Mouse (Mus musculus): ENCODE data around the gene Sapcd2.

Gene Sapcd2

DNA sequence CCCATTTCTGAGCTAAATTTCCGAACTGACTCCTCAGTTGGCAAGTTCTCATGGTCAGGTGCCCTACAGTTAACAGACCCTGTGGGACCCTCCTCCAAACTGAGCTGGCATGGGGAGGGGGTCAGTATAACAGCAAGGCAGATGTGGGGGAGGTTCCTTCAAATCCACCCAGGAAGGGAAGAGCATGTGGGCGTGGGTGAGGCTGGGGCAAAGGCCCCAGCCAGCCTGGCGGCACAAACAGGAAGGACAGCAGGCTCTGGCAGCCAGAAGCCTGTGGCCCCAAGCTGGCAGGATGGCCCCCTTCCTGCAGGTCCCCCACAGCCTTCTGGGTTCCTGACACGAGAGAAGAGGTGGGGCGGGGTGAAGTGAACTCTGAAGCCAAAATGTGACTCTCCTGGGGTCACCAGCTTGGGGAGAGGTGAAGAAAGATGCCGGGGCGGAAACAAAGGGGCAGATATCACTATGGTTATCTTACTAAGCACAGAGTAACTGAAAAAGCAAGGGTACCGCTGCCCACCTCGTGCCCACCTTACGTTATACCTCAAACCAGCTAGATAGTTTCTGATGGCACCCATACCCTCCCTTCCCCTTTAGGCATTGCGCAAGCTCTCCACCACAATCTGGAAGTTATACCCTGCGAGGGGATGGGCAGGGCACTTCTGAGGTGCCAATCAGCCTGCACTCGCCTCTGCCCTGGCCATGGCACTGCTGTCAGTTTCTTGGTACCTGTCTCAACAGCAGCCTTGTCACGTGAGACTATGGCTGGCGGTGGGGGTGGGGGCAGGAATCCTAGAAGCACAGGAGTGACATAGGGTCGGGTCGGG lies 50.7 kb downstream of the Sapcd2 start, which contains the start of gene Fut7:
Gene Fut7, plus strand, starts transcription at position 681 of the 824 bp plus-strand sequence.
- no peak for DNase-seq (ENCODE audit: low read depth, low spot score)

DNA sequence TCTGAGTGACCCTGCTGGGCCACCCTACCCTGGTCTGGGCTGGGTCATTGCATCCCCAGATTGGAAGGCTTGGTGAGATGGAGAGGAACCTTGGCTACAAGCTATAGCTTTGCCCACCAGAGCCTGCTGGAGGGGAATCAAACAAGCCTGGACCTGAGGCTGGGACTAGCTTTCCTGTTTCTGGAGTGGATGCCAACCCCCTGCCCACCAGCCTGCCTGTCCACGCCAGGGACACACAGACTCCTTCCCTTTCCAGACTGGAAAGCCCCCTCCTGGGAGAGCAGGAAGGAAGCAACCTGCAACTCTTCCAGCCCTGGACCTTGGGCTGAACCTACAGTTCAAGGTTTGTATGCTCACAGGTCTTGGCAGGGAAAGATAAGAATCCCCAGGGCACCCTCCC lies 51.5 kb downstream of the Sapcd2 start:
- DNase-seq (ENCODE audit: low read depth, low spot score), result no peak

DNA sequence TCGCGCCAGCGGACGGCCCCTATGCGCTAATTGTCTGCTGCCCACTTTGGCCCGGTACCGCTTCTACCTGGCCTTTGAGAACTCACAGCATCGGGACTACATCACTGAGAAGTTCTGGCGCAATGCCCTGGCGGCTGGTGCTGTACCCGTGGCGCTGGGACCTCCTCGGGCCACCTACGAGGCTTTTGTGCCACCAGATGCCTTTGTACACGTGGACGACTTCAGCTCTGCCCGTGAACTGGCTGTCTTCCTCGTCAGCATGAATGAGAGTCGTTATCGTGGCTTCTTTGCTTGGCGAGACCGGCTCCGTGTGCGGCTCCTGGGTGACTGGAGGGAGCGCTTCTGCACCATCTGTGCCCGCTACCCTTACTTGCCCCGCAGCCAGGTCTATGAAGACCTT lies 53.4 kb downstream of the Sapcd2 start:
- no peak for DNase-seq (ENCODE audit: low read depth, low spot score)

DNA sequence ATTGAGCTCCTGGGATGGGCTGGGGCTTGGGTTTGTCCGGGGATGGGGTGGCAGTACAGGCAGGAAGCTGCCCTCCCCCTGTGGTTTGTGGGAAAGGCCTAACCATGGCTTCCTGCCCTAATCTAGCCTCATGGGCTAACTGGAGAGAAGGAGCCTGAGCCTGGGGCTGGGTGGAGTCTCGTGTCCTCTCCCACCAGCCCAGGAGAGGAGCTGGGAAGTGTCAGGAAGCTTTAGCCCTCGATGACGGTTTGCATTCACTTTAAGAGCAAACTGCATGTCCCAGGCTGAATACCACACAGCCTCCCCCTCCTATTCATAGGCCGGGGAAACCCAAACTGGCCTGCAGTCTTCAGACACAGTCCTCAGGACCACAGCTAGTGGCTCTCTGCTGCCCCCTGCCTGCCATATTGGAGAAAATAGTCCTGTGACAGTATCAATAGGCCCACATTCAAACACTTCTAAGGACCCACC lies 54.6 kb downstream of the Sapcd2 start:
- DNase-seq (ENCODE audit: low read depth, low spot score), result peak; percentile 56

- no peak for DNase-seq (ENCODE audit: low read depth, low spot score)
These were observed 55.1 kb downstream of the Sapcd2 start for GRCm38 (mm10) chr2:25427256-25427655.

Data from embryo, embryonic 11.5 days (tissue).